Mouse (Mus musculus): ENCODE measurements around the gene Fem1a.

- no peak for TF ChIP-seq CTCF (IDR thresholded peaks at IDR 0.05; ENCODE audit: borderline replicate concordance, control insufficient read depth, extremely low read depth, insufficient read depth, low read length, poor library complexity)
- no peak for TF ChIP-seq POLR2A (IDR thresholded peaks at IDR 0.05; ENCODE audit: control insufficient read depth, extremely low read depth, insufficient read depth, low read length, poor library complexity)
These were observed 1.9 kb upstream of the Fem1a start for GRCm38 (mm10) chr17:56254695-56255094.
